9 mouse cellular contexts compared by ENCODE assay signal in the genomic region with DNA sequence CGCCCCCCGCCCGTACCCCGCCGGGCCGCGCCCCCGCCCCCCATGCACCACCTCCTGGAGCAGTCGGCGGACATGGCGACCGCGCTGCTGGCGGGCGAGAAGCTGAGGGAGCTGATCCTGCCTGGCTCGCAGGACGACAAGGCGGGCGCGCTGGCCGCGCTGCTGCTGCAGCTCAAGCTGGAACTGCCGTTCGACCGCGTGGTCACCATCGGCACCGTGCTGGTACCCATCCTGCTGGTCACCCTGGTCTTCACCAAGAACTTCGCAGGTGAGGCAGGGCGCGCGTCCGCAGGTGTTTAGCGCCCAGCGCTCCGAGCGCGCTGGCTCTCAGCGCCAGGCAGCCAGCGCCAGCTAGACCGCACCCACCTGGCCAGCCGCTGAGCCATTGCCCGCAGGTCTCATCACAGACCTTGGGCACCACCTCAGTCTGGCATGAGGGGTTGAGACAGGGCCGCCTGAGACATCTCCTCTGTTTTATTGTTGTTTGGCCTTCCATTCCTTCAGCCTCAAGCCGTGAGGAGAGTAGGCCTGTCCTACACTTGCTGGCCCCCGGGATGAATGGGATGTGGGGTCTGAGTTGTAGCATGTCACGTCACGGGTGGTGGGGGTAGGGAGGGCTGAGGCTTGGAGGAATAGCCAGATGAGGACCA. TPM values are rescaled to one million over a fixed set of nuclear protein-coding genes. Genes with fewer than 3 reads are reported as not detected.
DNase-seq lines count a peak whose midpoint lies in the region; ATAC-seq and TF ChIP-seq lines count a peak whose summit lies in the region.
"Had no signal": no experiment of that assay in that cellular context is flagged by ENCODE, and none has a peak within 500 bp of the region (broad histone marks: within the 10 kb centered on the region; RNA-seq: fewer than 3 reads in every experiment).

No protein-coding gene starts in this region.

- peak; percentile 90 for DNase-seq in heart, adult 11 months
- no peak for DNase-seq in heart, postnatal 36 days
- DNase-seq in urinary bladder, adult 2 months (ENCODE audit: low spot score): peak; percentile 31
- no peak for DNase-seq in urinary bladder, postnatal 25 days (ENCODE audit: low spot score)
- peak; percentile 47 for DNase-seq in forebrain, postnatal 0 days
- peak; percentile 74 for DNase-seq in limb, embryonic 10.5 days (ENCODE audit: low spot score)
- no peak for DNase-seq in spleen, adult 12 weeks (ENCODE audit: low spot score)

- ATAC-seq in forebrain, postnatal 0 days: peak; percentile 69

- peak overlapping the region; percentile 16; the same call in 1 of the 2 replicates for H3K27ac ChIP-seq in forebrain, postnatal 0 days (ENCODE audit: low read depth, low read length)
- H3K27ac ChIP-seq in limb, embryonic 10.5 days: peak overlapping the region; percentile 82
- H3K27ac ChIP-seq in olfactory bulb, adult 2 months (ENCODE audit: insufficient read depth, low read depth, low read length): no peak overlapping the region

- H3K9me3 ChIP-seq in forebrain, postnatal 0 days (ENCODE audit: low read length): no peaks in the 10 kb centered on the region
- H3K9me3 ChIP-seq in limb, embryonic 10.5 days (replicated peaks): no peaks in the 10 kb centered on the region

- peak overlapping the region; percentile 72 for H3K4me3 ChIP-seq in forebrain, postnatal 0 days (ENCODE audit: low read depth, low read length)
- peak overlapping the region; percentile 79 for H3K4me3 ChIP-seq in limb, embryonic 10.5 days
- peak overlapping the region; percentile 59 for H3K4me3 ChIP-seq in olfactory bulb, adult 2 months (ENCODE audit: insufficient read depth, low read depth, low read length)

- intact Hi-C loops in heart, postnatal 36 days (cut with DNase I): no loop called here

- TF ChIP-seq CTCF in forebrain, postnatal 0 days (IDR thresholded peaks at IDR 0.05; ENCODE audit: low read depth): no peak
- no peak for TF ChIP-seq CTCF in olfactory bulb, adult 2 months (IDR thresholded peaks at IDR 0.05; ENCODE audit: insufficient read depth, low read depth, low read length)

- H3K4me2 ChIP-seq in forebrain, postnatal 0 days (ENCODE audit: low read depth): peak overlapping the region; percentile 90

- H3K9ac ChIP-seq in forebrain, postnatal 0 days: peak overlapping the region; percentile 81

- WGBS in forebrain, postnatal 0 days: 3% methylated on average over 39 of the region's 48 CpGs
- 2% methylated on average over 47 of the region's 48 CpGs for WGBS in limb, embryonic 10.5 days
- WGBS in olfactory bulb, adult 2 months: 1% methylated on average over 47 of the region's 48 CpGs

- no peaks in the 10 kb centered on the region; the same call in 1 of the 2 replicates for H3K36me3 ChIP-seq in forebrain, postnatal 0 days (ENCODE audit: insufficient read depth)
- no peaks in the 10 kb centered on the region for H3K36me3 ChIP-seq in limb, embryonic 10.5 days

- H3K4me1 ChIP-seq in forebrain, postnatal 0 days (ENCODE audit: insufficient read depth): peaks cover 4% of the 10 kb centered on the region; the same call in 1 of the 2 replicates
- H3K4me1 ChIP-seq in limb, embryonic 10.5 days: peaks cover 12% of the 10 kb centered on the region
- peaks cover 18% of the 10 kb centered on the region for H3K4me1 ChIP-seq in olfactory bulb, adult 2 months (ENCODE audit: control insufficient read depth, insufficient read depth, low read length)

- no peak for TF ChIP-seq POLR2A in olfactory bulb, adult 2 months (IDR thresholded peaks at IDR 0.05; ENCODE audit: insufficient read depth, low read depth, low read length)

- no peaks in the 10 kb centered on the region for H3K27me3 ChIP-seq in forebrain, postnatal 0 days (ENCODE audit: insufficient read depth, low read length)
- peaks cover 99% of the 10 kb centered on the region for H3K27me3 ChIP-seq in limb, embryonic 10.5 days (ENCODE audit: low read depth, poor library complexity, severe bottlenecking)

RNA-seq across cellular contexts. Expression of a gene that starts 0.6 kb away (rescaled TPM):
- total RNA-seq in heart, postnatal 36 days (2021): 1 to 10 TPM; 1.3 to 1.7 TPM
- 0.67 and 0.78 TPM in 2 replicates for polyA plus RNA-seq in urinary bladder, adult 2 months (2012; rRNA removed)
- total RNA-seq in forebrain, postnatal 0 days (2014; rRNA removed): 8.1 and 10.7 TPM in 2 replicates
- polyA plus RNA-seq in forebrain, postnatal 0 days (2015; fragmentation: Nextera tagmentation; extraction: Ambion mirVana): 4.1 and 6.3 TPM in 2 replicates
- polyA plus RNA-seq in limb, embryonic 10.5 days (2016; fragmentation: Nextera tagmentation; extraction: Ambion mirVana): 0.09 and 0.44 TPM in 2 replicates
- polyA plus RNA-seq in olfactory bulb, adult 2 months (2012; ENCODE audit: insufficient read depth, insufficient read length, low replicate concordance, missing spikeins): not detected in 2 replicates
- total RNA-seq: hematopoietic stem cell, adult 5-6 weeks had no signal

RNA-seq across cellular contexts. Expression of a gene that starts 14.8 kb away (rescaled TPM):
- 10 to 100 TPM; 45.6 to 50.5 TPM for total RNA-seq in heart, postnatal 36 days (2021)
- polyA plus RNA-seq in urinary bladder, adult 2 months (2012; rRNA removed): 33.3 and 36.9 TPM in 2 replicates
- 33.5 and 35.0 TPM in 2 replicates for total RNA-seq in forebrain, postnatal 0 days (2014; rRNA removed)
- 17.1 and 21.9 TPM in 2 replicates for polyA plus RNA-seq in forebrain, postnatal 0 days (2015; fragmentation: Nextera tagmentation; extraction: Ambion mirVana)
- 59.5 and 62.1 TPM in 2 replicates for polyA plus RNA-seq in limb, embryonic 10.5 days (2016; fragmentation: Nextera tagmentation; extraction: Ambion mirVana)
- polyA plus RNA-seq in olfactory bulb, adult 2 months (2012; ENCODE audit: insufficient read depth, insufficient read length, low replicate concordance, missing spikeins): not detected in 2 replicates

RNA-seq across cellular contexts. Expression of a gene that starts 28.7 kb away (rescaled TPM):
- total RNA-seq in heart, postnatal 36 days (2021): 10 to 100 TPM; 15.4 to 17.1 TPM
- 25.0 and 27.2 TPM in 2 replicates for polyA plus RNA-seq in urinary bladder, adult 2 months (2012; rRNA removed)
- 45.9 and 47.9 TPM in 2 replicates for total RNA-seq in forebrain, postnatal 0 days (2014; rRNA removed)
- 19.6 and 20.7 TPM in 2 replicates for polyA plus RNA-seq in forebrain, postnatal 0 days (2015; fragmentation: Nextera tagmentation; extraction: Ambion mirVana)
- 10.6 and 13.9 TPM in 2 replicates for polyA plus RNA-seq in limb, embryonic 10.5 days (2016; fragmentation: Nextera tagmentation; extraction: Ambion mirVana)
- polyA plus RNA-seq in olfactory bulb, adult 2 months (2012; ENCODE audit: insufficient read depth, insufficient read length, low replicate concordance, missing spikeins): not detected in 2 replicates

Comparison
In these comparisons a context has a peak if more than half of its experiments do, and no peak if none do; other contexts are left out.
1. DNase-seq: peak in heart, adult 11 months (single experiment), urinary bladder, adult 2 months (single experiment), forebrain, postnatal 0 days (single experiment) and limb, embryonic 10.5 days (single experiment); none in heart, postnatal 36 days (0 of 2), urinary bladder, postnatal 25 days (single experiment) and spleen, adult 12 weeks (single experiment).
2. Peak in every context shown above with its lines, with median percentiles within 50 percentile points of each other: H3K4me3 ChIP-seq.